ENCODE assay signal across 31 mouse cellular contexts in genomic region chr1:155785886-155786285, GRCm38 (mm10). TPM values are rescaled to one million over a fixed set of nuclear protein-coding genes. Genes with fewer than 3 reads are reported as not detected.
DNase-seq lines count a peak whose midpoint lies in the region; ATAC-seq lines count a peak whose summit lies in the region.
"Had no signal": no experiment of that assay in that cellular context is flagged by ENCODE, and none has a peak within 500 bp of the region (broad histone marks: within the 10 kb centered on the region; RNA-seq: fewer than 3 reads in every experiment).

No protein-coding gene starts in this region.

- peak; percentile 56 for DNase-seq in adrenal gland, postnatal 25 days
- no peak for DNase-seq in adrenal gland, postnatal 4 days (ENCODE audit: low spot score in 2 of 2)
- peak; percentile 53 for DNase-seq in 3134 (ENCODE audit: extremely low read depth, insufficient read length, low spot score)
- DNase-seq in NIH3T3 (ENCODE audit: low read depth): peak; percentile 80
- DNase-seq: cerebellum, adult 18-20 months; cerebellum, postnatal 25 days; forebrain, postnatal 0 days; heart, adult 11 months; liver, embryonic 13.5 days; lung, embryonic 14.5 days; lung, postnatal 36 days; right cerebral cortex, postnatal 14 days; thymus, adult 18-20 months; thymus, postnatal 4 days had no signal

- H3K4me2 ChIP-seq in intestine, embryonic 16.5 days (ENCODE audit: low read depth, low read length): no peak overlapping the region
- no peak overlapping the region for H3K4me2 ChIP-seq in intestine, embryonic 15.5 days (replicated peaks)
- H3K4me2 ChIP-seq: heart, embryonic 13.5 days; kidney, embryonic 15.5 days; limb, embryonic 13.5 days; liver, embryonic 13.5 days; lung, embryonic 14.5 days; stomach, embryonic 15.5 days had no signal

- no peaks in the 10 kb centered on the region for H3K9me3 ChIP-seq in intestine, embryonic 16.5 days (ENCODE audit: control insufficient read depth, low read length)
- H3K9me3 ChIP-seq in intestine, embryonic 15.5 days: no peaks in the 10 kb centered on the region
- H3K9me3 ChIP-seq: forebrain, embryonic 10.5 days; heart, embryonic 13.5 days; kidney, embryonic 15.5 days; liver, embryonic 13.5 days; stomach, embryonic 15.5 days had no signal

- WGBS in intestine, embryonic 16.5 days: 76% methylated on average over 7 of the region's 7 CpGs
- 71% methylated on average over 7 of the region's 7 CpGs for WGBS in intestine, embryonic 15.5 days

- peaks cover 14% of the 10 kb centered on the region; the same call in 1 of the 2 replicates for H3K36me3 ChIP-seq in intestine, embryonic 16.5 days (ENCODE audit: control insufficient read depth, insufficient read depth, low read length)
- peaks cover 30% of the 10 kb centered on the region for H3K36me3 ChIP-seq in intestine, embryonic 15.5 days

- no peaks in the 10 kb centered on the region for H3K4me1 ChIP-seq in intestine, embryonic 16.5 days (ENCODE audit: control insufficient read depth, insufficient read depth, low read length)
- H3K4me1 ChIP-seq in intestine, embryonic 15.5 days (replicated peaks): no peaks in the 10 kb centered on the region
- H3K4me1 ChIP-seq: limb, embryonic 13.5 days; stomach, embryonic 15.5 days had no signal

- no peak overlapping the region for H3K27ac ChIP-seq in intestine, embryonic 16.5 days (ENCODE audit: low read length)
- no peak overlapping the region for H3K27ac ChIP-seq in intestine, embryonic 15.5 days
- H3K27ac ChIP-seq: forebrain, embryonic 10.5 days; heart, embryonic 13.5 days; kidney, embryonic 15.5 days; limb, embryonic 13.5 days; liver, embryonic 13.5 days; midbrain, embryonic 10.5 days; stomach, embryonic 15.5 days had no signal

- 0 out of 2 replicates have a peak, but pooled peaks have one; percentile 17 for ATAC-seq in intestine, embryonic 16.5 days
- no peak for ATAC-seq in intestine, embryonic 15.5 days
- no peak for ATAC-seq in CD4-positive, CD25-positive, alpha-beta regulatory T cell, adult 4 months
- ATAC-seq: activated CD4-positive, CD25-positive, alpha-beta regulatory T cell, adult 4 months; forebrain, postnatal 0 days; inflammation-experienced regulatory T-cells, adult 6 months had no signal

- H3K4me3 ChIP-seq in intestine, embryonic 16.5 days (ENCODE audit: low read length): no peak overlapping the region
- no peak overlapping the region for H3K4me3 ChIP-seq in intestine, embryonic 15.5 days (replicated peaks)
- H3K4me3 ChIP-seq: forebrain, embryonic 10.5 days; heart, embryonic 13.5 days; kidney, embryonic 15.5 days; limb, embryonic 13.5 days; liver, embryonic 13.5 days; midbrain, embryonic 10.5 days; stomach, embryonic 15.5 days had no signal

- no peak overlapping the region for H3K9ac ChIP-seq in intestine, embryonic 16.5 days (ENCODE audit: low read depth, low read length)
- H3K9ac ChIP-seq in intestine, embryonic 15.5 days: no peak overlapping the region
- H3K9ac ChIP-seq: forebrain, postnatal 0 days; heart, embryonic 13.5 days; kidney, embryonic 15.5 days; limb, embryonic 13.5 days; liver, embryonic 13.5 days; lung, embryonic 14.5 days; stomach, embryonic 15.5 days had no signal

- no peaks in the 10 kb centered on the region for H3K27me3 ChIP-seq in intestine, embryonic 16.5 days (replicated peaks; ENCODE audit: control insufficient read depth, insufficient read depth, low read length)
- H3K27me3 ChIP-seq in intestine, embryonic 15.5 days (replicated peaks): no peaks in the 10 kb centered on the region
- H3K27me3 ChIP-seq: heart, embryonic 13.5 days; kidney, embryonic 15.5 days; limb, embryonic 13.5 days; liver, embryonic 13.5 days; stomach, embryonic 15.5 days had no signal

RNA-seq across cellular contexts. Expression of gene Qsox1, which starts 26.8 kb away (rescaled TPM):
- 48.4 and 48.8 TPM in 2 replicates for total RNA-seq in adrenal gland, postnatal 25 days (2021)
- total RNA-seq in adrenal gland, postnatal 4 days (2021): 10 to 100 TPM; 69.3 to 82.2 TPM
- 48.6 and 49.9 TPM in 2 replicates for polyA plus RNA-seq in intestine, embryonic 16.5 days (2015; fragmentation: Nextera tagmentation; extraction: Ambion mirVana)
- polyA plus RNA-seq in intestine, embryonic 15.5 days (2015; fragmentation: Nextera tagmentation; extraction: Ambion mirVana): 40.3 and 49.1 TPM in 2 replicates
- polyA plus RNA-seq in CD4-positive, CD25-positive, alpha-beta regulatory T cell, adult 4 months (2017; shearing (Covaris generic)): 10 to 100 TPM; 38.9 to 83.5 TPM

RNA-seq across cellular contexts. Expression of gene Lhx4, which starts 34.4 kb away (rescaled TPM):
- total RNA-seq in adrenal gland, postnatal 25 days (2021): 0.06 TPM in 1 of 2 replicates, not detected in the other
- total RNA-seq in adrenal gland, postnatal 4 days (2021): under 1 TPM; 0.06 TPM
- polyA plus RNA-seq in intestine, embryonic 16.5 days (2015; fragmentation: Nextera tagmentation; extraction: Ambion mirVana): 0.10 TPM in 1 of 2 replicates, not detected in the other
- polyA plus RNA-seq in intestine, embryonic 15.5 days (2015; fragmentation: Nextera tagmentation; extraction: Ambion mirVana): not detected in 2 replicates
- polyA plus RNA-seq in CD4-positive, CD25-positive, alpha-beta regulatory T cell, adult 4 months (2017; shearing (Covaris generic)): under 1 TPM in 1 of 2 experiments, not detected in 1; 0.19 TPM
- total RNA-seq: forebrain, postnatal 0 days; gastrocnemius, adult 8-10 months; heart, postnatal 25 days; layer of hippocampus, postnatal 14 days; monocyte, adult 5-6 weeks had no signal
- polyA plus RNA-seq: C2C12; forebrain, embryonic 10.5 days; heart, embryonic 13.5 days; inflammation-experienced regulatory T-cells, adult 6 months; kidney, embryonic 15.5 days; liver, embryonic 13.5 days; spleen, adult 2 months had no signal

Comparison
In these comparisons a context has a peak if more than half of its experiments do, and no peak if none do; other contexts are left out.
1. DNase-seq: peak in adrenal gland, postnatal 25 days (single experiment), 3134 (single experiment) and NIH3T3 (single experiment); none in adrenal gland, postnatal 4 days (0 of 2).